Mouse (Mus musculus): ENCODE data around the gene Ilf2.

DNA sequence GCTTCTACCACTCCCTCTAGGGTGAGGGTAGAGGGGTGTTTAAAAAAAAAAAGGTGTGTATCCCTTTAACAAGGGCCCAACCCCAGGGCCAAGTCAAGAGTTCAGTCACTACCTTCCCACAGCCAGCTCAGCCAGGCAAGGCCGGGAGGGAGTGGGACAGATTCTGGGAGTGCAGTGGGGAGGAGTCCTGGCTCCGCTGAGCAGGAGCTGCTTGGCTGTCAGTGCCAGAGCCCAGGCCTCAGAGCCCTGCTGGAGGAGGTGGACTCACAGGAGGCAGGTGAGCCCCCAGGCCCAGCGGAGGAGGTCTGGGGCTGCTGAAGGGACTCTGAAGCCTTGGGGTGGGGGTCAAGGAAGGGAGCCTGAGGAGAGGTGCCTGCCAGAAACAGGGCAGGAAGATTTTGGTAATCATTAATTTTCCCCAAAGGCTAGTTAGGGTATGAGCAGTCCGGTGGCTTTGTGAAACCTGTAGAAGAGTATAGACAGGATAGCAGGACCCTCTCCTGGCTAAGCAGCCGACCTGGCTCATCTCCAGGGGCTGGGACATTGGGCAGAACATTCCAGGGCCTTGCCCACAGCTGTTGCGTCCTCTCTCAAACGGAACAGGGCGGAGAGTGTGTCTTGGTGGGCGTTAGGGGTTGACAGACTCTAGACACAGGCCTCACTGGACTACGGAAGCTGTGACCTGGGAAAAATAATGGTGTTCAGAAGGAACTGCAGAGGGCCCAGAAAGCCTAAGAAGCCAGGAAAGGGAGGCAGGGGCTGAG is 61.4 kb downstream of the Ilf2 start, which contains the start of gene S100a16:
- no peak for TF ChIP-seq CTCF (IDR thresholded peaks at IDR 0.05; ENCODE audit: low read depth, low read length)
- no peak for TF ChIP-seq POLR2A (IDR thresholded peaks at IDR 0.05; ENCODE audit: insufficient read depth, low read length)
